Mouse (Mus musculus) testis, adult 2 months (tissue): ENCODE measurements around the gene Zfp941.

Experiments used
- CTCF ChIP-seq: fragments of 200-500 bp; IDR thresholded peaks from 2 replicates; pipeline ENCODE4 v1.5.1; 2012; ENCODE audit warnings: low read depth, mild to moderate bottlenecking, inconsistent platforms, low read length, moderate library complexity; ENCODE audit not compliant: control insufficient read depth, insufficient read depth, insufficient replicate concordance
- POLR2A ChIP-seq: fragments of 200-500 bp; IDR thresholded peaks from 2 replicates; pipeline ENCODE4 v1.6.1; 2012; ENCODE audit warnings: low read depth, mild to moderate bottlenecking, inconsistent platforms, low read length, moderate library complexity; ENCODE audit not compliant: control insufficient read depth

DNA sequence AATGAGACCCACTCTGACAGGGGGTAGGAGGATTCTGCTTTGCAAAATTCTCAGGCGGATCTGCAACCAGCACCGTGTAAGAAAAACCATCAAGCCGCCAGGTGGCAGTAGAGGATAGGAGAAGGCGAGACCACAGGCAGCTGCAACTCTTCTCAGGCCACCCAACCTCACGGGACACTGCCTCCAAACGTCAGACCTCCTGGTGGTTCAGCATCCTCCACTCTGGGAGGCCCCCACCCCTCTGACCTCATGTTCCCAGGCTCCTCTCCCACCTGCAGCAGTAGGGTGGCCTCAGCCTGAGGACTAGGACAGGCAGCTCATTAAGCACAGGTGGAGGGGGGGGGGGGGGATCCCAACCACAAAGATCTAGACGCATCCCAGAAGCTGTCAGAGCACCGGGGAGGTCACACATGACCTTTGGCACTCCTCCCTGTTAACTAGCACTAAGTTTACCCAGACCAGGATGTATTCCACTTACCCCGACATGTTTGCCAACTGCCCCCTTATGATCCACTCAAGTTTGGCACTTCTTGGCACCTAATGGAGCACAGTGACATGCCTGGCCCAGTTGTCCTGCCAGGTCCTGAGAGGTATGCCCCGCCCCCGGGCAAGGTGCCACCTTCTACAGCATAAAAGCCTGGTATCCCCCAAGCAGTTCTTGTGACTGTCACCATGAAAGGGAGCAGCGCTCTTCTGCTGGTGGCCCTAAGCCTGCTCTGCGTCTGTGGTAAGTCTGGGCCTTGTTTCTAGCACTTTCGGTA, 23.1 kb upstream of the Zfp941 start, which contains the start of gene Scgb1c1:
- TF ChIP-seq CTCF (peak; percentile 68; the same call in 1 of the 2 replicates), POLR2A (no peak)
